Mouse (Mus musculus) midbrain, embryonic 14.5 days (tissue): ENCODE data around the gene Pitpnm1. TPM values are rescaled to one million over a fixed set of nuclear protein-coding genes. Genes with fewer than 3 reads are reported as not detected.
"Not testable (repeated sequence)": the region's sequence is repeated elsewhere in the genome, so short reads cannot be mapped to it uniquely, and the experiment has no call there.

Experiments used
- ATAC-seq: fragments of 200-750 bp; cut with Nextera tagmentation; 2 replicates; pipeline ENCODE4 v1.8.0; 2017; ENCODE audit warnings: moderate number of reproducible peaks, moderate library complexity; ENCODE audit not compliant: low FRiP score, low TSS enrichment
- DNase-seq: peaks from one replicate; pipeline ENCODE4 v3.0.0-alpha.2; 2015
- H3K27ac ChIP-seq: fragments of 300-500 bp; sonication (generic); replicated peaks from 2 replicates; pipeline ENCODE4 v1.5.1; 2014; ENCODE audit warnings: mild to moderate bottlenecking, low read depth, low read length, moderate library complexity
- H3K27me3 ChIP-seq: fragments of 300-500 bp; sonication (generic); 2 replicates; pipeline ENCODE4 v1.6.1; 2014; ENCODE audit warnings: low read length, control low read depth, mixed read lengths; ENCODE audit not compliant: control insufficient read depth, insufficient read depth
- H3K36me3 ChIP-seq: fragments of 300-500 bp; sonication (generic); 2 replicates; pipeline ENCODE4 v1.6.1; 2014; ENCODE audit warnings: low read length, control low read depth; ENCODE audit not compliant: control insufficient read depth, insufficient read depth
- H3K4me1 ChIP-seq: fragments of 300-500 bp; sonication (generic); 2 replicates; pipeline ENCODE4 v1.6.1; 2014; ENCODE audit warnings: mild to moderate bottlenecking, antibody characterized with exemption, low read length, control low read depth; ENCODE audit not compliant: control insufficient read depth, insufficient read depth
- H3K4me2 ChIP-seq: fragments of 300-500 bp; sonication (generic); 2 replicates; pipeline ENCODE4 v1.6.1; 2014; ENCODE audit warnings: mild to moderate bottlenecking, low read length, moderate library complexity
- H3K4me3 ChIP-seq: fragments of 300-500 bp; sonication (generic); replicated peaks from 2 replicates; pipeline ENCODE4 v1.5.1; 2014; ENCODE audit warnings: low read depth, low read length
- H3K9ac ChIP-seq: fragments of 300-500 bp; sonication (generic); replicated peaks from 2 replicates; pipeline ENCODE4 v1.6.1; 2014; ENCODE audit warnings: mild to moderate bottlenecking, low read length, moderate library complexity
- H3K9me3 ChIP-seq: fragments of 300-500 bp; sonication (generic); 2 replicates; pipeline ENCODE4 v1.6.1; 2016; ENCODE audit warnings: low read length, control low read depth, mixed read lengths; ENCODE audit not compliant: control insufficient read depth
- WGBS: fragments of 180-500 bp; shearing (Covaris S2); extraction: QIAGEN DNeasy Blood & Tissue Kit; methylation state at CpG from one replicate; pipeline ENCODE4 v1.1.7; 2014; 5-methylcytosine and 5-hydroxymethylcytosine counted together
- polyA plus RNA-seq: library from polyadenylated mRNA; unstranded; fragments of >200 nt; fragmentation: Nextera tagmentation; extraction: Ambion mirVana; gene quantifications from 2 replicates; pipeline ENCODE4 v1.2.1, GENCODE M21; 2014

Gene Pitpnm1
- polyA plus RNA-seq, 1 experiment from 2014 or later: 72.8 TPM

DNA sequence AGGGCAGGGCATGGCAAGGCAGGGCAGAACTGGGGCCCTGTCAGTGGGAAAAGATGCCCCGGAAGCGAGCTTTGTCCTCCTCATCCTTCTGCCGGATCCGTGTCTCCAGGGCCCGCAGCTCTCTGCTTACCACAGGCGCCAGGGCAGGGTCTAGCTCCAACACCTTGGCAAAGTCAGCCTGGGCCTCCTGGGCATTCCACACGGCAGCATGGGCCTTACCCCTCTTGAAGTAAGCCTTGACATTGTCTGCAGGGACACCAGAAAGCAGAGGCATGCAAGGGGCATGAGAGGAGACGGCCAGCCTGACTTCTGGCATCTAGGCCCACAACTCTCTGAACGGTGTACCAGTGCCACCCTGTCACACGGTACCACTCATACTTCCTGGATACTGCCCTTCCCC lies 14.8 kb downstream of the Pitpnm1 start:
- Histone ChIP-seq H3K4me1 (no peaks in the 10 kb centered on the region), H3K4me3 (no peak overlapping the region), H3K9me3 (no peaks in the 10 kb centered on the region), H3K27ac (no peak overlapping the region), H3K4me2 (no peak overlapping the region), H3K36me3 (peaks cover 77% of the 10 kb centered on the region), H3K9ac (no peak overlapping the region), H3K27me3 (no peaks in the 10 kb centered on the region)
- WGBS: 91% methylated on average over 10 of the region's 10 CpGs
- ATAC-seq (no peak), DNase-seq (no peak)

DNA sequence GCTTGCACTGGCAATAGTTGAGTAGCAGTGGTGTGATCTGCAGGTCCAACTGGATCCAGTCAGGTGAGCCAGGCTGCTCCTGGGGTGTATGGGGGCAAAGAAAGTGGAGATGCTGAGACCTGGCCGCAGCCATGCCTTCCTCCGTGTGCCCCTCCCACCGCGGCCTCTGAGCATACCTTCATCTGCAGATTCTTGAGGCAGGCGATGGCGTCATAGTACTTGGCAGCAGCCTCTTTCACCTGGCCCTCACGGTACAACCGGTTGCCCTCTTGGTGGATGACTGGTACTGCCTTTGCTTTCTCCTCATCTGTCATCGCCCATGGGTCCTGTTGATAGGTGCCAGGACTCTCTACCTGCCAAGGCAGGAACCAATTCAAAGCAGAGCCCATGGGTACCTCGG lies 15.3 kb downstream of the Pitpnm1 start:
- Histone ChIP-seq H3K36me3 (peaks cover 71% of the 10 kb centered on the region), H3K4me1 (peaks cover 1% of the 10 kb centered on the region), H3K4me2 (no peak overlapping the region), H3K9ac (no peak overlapping the region), H3K27ac (no peak overlapping the region), H3K4me3 (no peak overlapping the region), H3K27me3 (no peaks in the 10 kb centered on the region), H3K9me3 (no peaks in the 10 kb centered on the region)
- DNase-seq (no peak), ATAC-seq (no peak)
- WGBS: 95% methylated on average over 10 of the region's 10 CpGs

DNA sequence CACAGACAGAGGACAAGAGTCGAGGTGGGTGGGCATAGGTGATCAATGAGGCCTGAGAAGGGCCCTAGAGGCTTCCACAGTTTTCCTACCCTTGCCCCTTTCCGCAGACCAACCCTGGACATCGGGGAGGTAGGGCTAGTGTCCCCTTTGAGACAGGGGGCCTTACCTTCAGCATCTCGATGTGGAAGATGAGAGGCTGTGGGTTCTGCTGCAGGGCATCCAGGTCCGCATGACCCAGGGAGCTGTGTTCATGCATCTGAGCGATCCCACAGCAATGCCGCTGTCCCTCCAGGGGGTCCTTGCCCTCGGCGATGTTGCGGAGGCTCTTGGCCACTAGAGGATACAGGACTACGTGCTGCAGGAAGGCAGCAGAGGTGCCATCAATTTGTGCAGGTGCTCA lies 16.0 kb downstream of the Pitpnm1 start:
- H3K4me2 ChIP-seq: no peak overlapping the region
- H3K27me3 ChIP-seq: no peaks in the 10 kb centered on the region
- H3K27ac ChIP-seq: no peak overlapping the region
- WGBS: 85% methylated on average over 11 of the region's 11 CpGs
- ATAC-seq: no peak
- no peaks in the 10 kb centered on the region for H3K9me3 ChIP-seq
- H3K4me3 ChIP-seq: no peak overlapping the region
- no peak overlapping the region for H3K9ac ChIP-seq
- peaks cover 7% of the 10 kb centered on the region for H3K4me1 ChIP-seq
- H3K36me3 ChIP-seq: peaks cover 65% of the 10 kb centered on the region
- DNase-seq: no peak

DNA sequence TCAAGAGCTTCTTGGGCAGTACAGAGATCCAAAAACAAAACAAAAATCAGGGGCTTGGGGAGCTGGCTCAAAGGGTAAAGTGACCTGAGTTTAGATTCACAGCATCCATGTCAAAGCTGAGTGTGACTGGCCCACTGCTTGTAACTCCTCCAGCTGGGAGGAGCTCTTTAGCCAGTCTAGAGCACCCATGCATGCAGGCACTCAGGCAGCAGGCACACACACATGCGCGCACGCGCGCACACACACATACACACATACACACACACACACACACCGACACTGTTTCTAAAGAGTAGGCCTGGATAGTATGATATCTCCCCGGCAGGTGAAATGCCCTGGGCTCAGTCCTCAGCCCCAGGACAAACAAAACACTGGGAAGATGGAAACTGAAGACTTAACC lies 17.2 kb downstream of the Pitpnm1 start:
- Histone ChIP-seq H3K9ac (no peak overlapping the region), H3K4me1 (peaks cover 7% of the 10 kb centered on the region), H3K27me3 (no peaks in the 10 kb centered on the region), H3K36me3 (peaks cover 54% of the 10 kb centered on the region), H3K27ac (no peak overlapping the region), H3K4me3 (no peak overlapping the region), H3K4me2 (no peak overlapping the region), H3K9me3 (no peaks in the 10 kb centered on the region)
- DNase-seq (no peak), ATAC-seq (no peak)
- 96% methylated on average over 7 of the region's 7 CpGs for WGBS

DNA sequence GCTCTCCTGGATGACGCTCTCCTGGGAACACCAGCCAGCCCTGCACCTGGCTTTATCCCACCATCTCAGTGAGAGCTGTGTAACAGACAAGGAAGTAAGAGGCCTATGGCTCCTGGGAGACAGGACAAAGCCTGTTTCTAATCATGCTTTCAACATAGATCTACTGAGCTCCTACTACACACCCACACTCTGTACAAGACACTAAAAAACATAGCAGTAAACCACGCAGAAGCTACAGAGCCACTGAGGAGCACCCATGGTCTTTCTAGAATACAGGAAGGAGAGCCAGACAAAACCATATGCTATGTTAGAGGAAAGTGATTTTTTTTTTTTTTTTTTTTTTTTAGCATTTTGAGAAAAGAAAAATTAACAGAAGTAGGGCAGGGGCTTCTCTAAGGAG lies 18.6 kb downstream of the Pitpnm1 start:
- no peak for ATAC-seq
- Histone ChIP-seq H3K4me1 (peaks cover 7% of the 10 kb centered on the region), H3K36me3 (peaks cover 42% of the 10 kb centered on the region), H3K27me3 (no peaks in the 10 kb centered on the region), H3K27ac (no peak overlapping the region), H3K4me3 (no peak overlapping the region), H3K9me3 (no peaks in the 10 kb centered on the region), H3K9ac (no peak overlapping the region), H3K4me2 (no peak overlapping the region)
- WGBS: 98% methylated on average over 2 of the region's 2 CpGs
- no peak for DNase-seq

DNA sequence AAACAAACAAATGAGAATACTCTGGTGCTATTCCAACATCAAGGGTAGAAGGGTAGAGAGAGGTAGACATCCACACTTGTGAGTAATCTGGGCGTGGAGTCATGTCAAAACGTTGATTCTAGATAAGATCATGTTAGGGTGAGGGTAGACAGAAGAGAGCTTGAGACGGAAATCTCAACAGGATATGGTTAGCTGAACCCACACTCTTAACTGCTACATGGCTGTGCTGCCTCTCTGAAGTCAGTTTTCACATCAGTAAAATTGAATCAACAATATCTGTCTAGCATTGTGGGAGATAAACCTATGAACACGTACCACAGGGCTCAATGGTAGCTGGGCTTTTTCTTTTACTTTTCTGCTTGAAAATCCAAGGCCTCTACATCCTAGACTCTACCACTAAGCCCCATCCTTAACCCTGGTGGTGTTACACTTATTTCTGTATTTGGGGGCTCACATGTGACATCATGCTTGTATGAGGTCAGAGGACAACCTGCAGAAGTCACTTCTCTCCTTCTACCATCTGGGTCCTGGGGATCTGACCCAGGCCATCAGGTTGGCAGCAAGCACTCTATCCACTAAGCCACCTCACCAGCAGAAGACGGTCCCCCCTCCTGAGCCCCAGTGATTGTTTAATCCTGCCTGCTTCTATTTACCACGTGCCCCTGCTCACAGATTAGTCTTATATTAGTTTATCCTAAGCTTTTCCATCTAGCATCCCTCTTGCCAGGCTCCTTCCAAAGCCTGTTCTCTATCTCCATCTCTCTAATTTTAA lies 20.1 kb downstream of the Pitpnm1 start:
- Histone ChIP-seq H3K27me3 (no peaks in the 10 kb centered on the region), H3K9ac (no peak overlapping the region), H3K9me3 (no peaks in the 10 kb centered on the region), H3K4me2 (peak overlapping the region; percentile 53), H3K4me3 (no peak overlapping the region), H3K36me3 (peaks cover 26% of the 10 kb centered on the region), H3K4me1 (peaks cover 7% of the 10 kb centered on the region), H3K27ac (no peak overlapping the region)
- DNase-seq: no peak
- 90% methylated on average over 6 of the region's 6 CpGs for WGBS
- ATAC-seq: no peak

DNA sequence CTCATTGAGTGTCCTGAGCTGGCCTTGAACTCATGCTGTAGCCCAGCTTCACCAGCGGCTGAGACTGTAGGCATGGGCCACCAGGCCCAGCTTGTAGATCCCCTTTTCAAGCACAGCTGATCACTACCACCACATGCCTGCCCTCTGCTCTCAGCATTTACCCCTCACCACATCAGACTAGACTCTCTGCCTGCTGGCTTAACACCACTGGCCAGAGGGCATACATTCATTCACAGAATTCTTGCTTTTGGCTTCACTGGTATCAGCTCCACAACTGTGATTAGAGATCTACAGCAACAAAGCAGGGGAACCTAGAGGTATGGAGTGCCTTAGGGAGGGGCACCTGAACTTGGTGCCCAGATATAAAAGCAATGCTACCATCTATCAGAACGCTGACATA lies 20.7 kb downstream of the Pitpnm1 start:
- Histone ChIP-seq H3K9me3 (no peaks in the 10 kb centered on the region), H3K27me3 (no peaks in the 10 kb centered on the region), H3K36me3 (peaks cover 20% of the 10 kb centered on the region), H3K4me2 (peak overlapping the region; percentile 53), H3K4me3 (peak overlapping the region; percentile 46), H3K27ac (no peak overlapping the region), H3K9ac (no peak overlapping the region), H3K4me1 (peaks cover 7% of the 10 kb centered on the region)
- DNase-seq (no peak), ATAC-seq (no peak)
- WGBS: 96% methylated on average over 2 of the region's 2 CpGs

DNA sequence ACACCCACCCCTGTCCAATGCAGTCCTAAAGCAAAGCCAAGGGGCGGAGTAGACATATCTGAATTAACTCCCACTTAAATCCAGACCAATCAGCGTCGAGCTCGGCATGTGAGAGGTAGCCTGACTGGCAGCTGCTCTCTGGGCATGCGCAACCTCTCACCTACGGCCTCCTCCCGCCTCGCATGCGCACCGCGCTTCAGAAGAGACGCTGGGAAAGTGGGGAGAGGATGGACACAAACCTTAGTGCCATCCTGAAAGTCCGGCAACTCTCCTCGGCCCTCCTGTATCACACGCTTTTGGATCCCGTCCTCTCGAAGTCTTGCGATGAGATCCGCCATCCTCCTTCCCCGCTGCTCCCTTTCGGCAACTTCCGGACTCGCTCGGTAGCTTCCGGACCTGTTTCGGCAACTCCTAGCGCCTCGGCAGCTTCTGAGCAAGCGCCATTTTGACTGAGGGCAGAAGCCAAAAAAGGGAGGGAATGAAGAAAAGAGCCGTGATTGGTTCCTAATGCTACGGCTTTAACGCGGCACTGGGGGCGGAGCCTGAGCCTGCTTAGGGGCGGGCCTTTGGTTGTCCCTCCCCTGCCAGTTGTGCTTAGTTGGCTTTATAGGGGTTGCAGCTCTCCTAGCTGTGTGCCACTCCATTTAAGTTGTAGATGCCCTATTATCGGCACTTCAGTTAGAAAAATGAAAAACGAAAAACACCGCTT lies 21.5 kb downstream of the Pitpnm1 start:
- no peaks in the 10 kb centered on the region for H3K27me3 ChIP-seq
- no peaks in the 10 kb centered on the region for H3K9me3 ChIP-seq
- H3K9ac ChIP-seq: peak overlapping the region; percentile 62
- H3K4me3 ChIP-seq: peak overlapping the region; percentile 46
- H3K4me2 ChIP-seq: peak overlapping the region; percentile 53
- H3K4me1 ChIP-seq: peaks cover 7% of the 10 kb centered on the region
- WGBS: 3% methylated on average over 38 of the region's 38 CpGs
- ATAC-seq (peak; percentile 85), DNase-seq (peak; percentile 99)
- peaks cover 13% of the 10 kb centered on the region for H3K36me3 ChIP-seq
- H3K27ac ChIP-seq: peak overlapping the region; percentile 90

DNA sequence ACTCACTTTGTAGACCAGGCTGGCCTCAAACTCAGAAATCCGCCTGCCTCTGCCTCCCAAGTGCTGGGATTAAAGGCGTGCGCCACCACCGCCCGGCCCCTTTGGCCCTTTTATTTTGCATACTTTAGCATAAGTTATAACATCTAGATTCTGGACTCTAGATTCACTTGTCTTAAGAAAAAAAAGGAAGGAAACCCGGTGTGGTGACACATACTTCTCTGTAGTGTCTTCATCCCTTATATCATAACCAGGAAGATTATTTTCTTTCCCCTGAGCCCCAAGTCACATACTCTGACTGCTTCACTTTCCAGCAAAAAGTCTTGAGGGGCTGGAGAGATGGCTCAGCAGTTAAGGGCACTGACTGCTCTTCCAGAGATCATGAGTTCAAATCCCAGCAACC lies 22.1 kb downstream of the Pitpnm1 start:
- Histone ChIP-seq H3K27ac (peak overlapping the region; percentile 90; the same call in 1 of the 2 replicates), H3K4me1 (peaks cover 13% of the 10 kb centered on the region), H3K4me2 (peak overlapping the region; percentile 53)
- H3K9me3 ChIP-seq, H3K4me3 ChIP-seq, DNase-seq, H3K36me3 ChIP-seq, H3K9ac ChIP-seq, H3K27me3 ChIP-seq, ATAC-seq: not testable (repeated sequence)
- 66% methylated on average over 6 of the region's 6 CpGs for WGBS
